Mouse (Mus musculus) heart, postnatal 0 days (tissue): Measurements from ENCODE around the gene Chst15. TPM values are rescaled to one million over a fixed set of nuclear protein-coding genes. Genes with fewer than 3 reads are reported as not detected.

Source experiments
- ATAC-seq: fragments of 200-750 bp; cut with Nextera tagmentation; 2 replicates; pipeline ENCODE4 v1.8.0; 2017; ENCODE audit warnings: low read depth, moderate number of reproducible peaks, moderate library complexity; ENCODE audit not compliant: insufficient read depth
- DNase-seq: peaks from one replicate; pipeline ENCODE4 v3.0.0-alpha.2; 2016; ENCODE audit warnings: low spot score
- H3K27ac ChIP-seq: fragments of 300-500 bp; sonication (generic); 2 replicates; pipeline ENCODE4 v1.5.1; 2014; ENCODE audit warnings: low read depth, mild to moderate bottlenecking
- H3K27me3 ChIP-seq: fragments of 300-500 bp; sonication (generic); 2 replicates; pipeline ENCODE4 v1.6.1; 2014; ENCODE audit warnings: low read length, mixed read lengths; ENCODE audit not compliant: control insufficient read depth, insufficient read depth
- H3K36me3 ChIP-seq: fragments of 300-500 bp; sonication (generic); replicated peaks from 2 replicates; pipeline ENCODE4 v1.6.1; 2014; ENCODE audit warnings: low read length, mixed read lengths; ENCODE audit not compliant: control insufficient read depth, insufficient read depth
- H3K4me1 ChIP-seq: fragments of 300-500 bp; sonication (generic); 2 replicates; pipeline ENCODE4 v1.6.1; 2014; ENCODE audit warnings: antibody characterized with exemption; ENCODE audit not compliant: control insufficient read depth, insufficient read depth
- H3K4me2 ChIP-seq: fragments of 300-500 bp; sonication (generic); 2 replicates; pipeline ENCODE4 v1.6.1; 2014; ENCODE audit warnings: low read depth, mild to moderate bottlenecking, low read length, moderate library complexity
- H3K4me3 ChIP-seq: fragments of 300-500 bp; sonication (generic); 2 replicates; pipeline ENCODE4 v1.5.1; 2014; ENCODE audit warnings: low read depth, low read length
- H3K9ac ChIP-seq: fragments of 300-500 bp; sonication (generic); replicated peaks from 2 replicates; pipeline ENCODE4 v1.6.1; 2014; ENCODE audit warnings: low read depth, low read length, mixed read lengths
- H3K9me3 ChIP-seq: fragments of 300-500 bp; sonication (generic); replicated peaks from 2 replicates; pipeline ENCODE4 v1.6.1; 2016; ENCODE audit warnings: low read length; ENCODE audit not compliant: control insufficient read depth
- CTCF ChIP-seq: IDR thresholded peaks from 2 replicates; pipeline ENCODE4 v1.5.1; 2016; ENCODE audit warnings: antibody characterized with exemption, control low read depth, low read depth
- EP300 ChIP-seq: IDR thresholded peaks from 2 replicates; pipeline ENCODE4 v1.6.1; 2016; ENCODE audit warnings: antibody characterized with exemption, low read depth
- WGBS: fragments of 180-500 bp; shearing (Covaris S2); extraction: QIAGEN DNeasy Blood & Tissue Kit; methylation state at CpG from one replicate; pipeline ENCODE4 v1.1.7; 2014; 5-methylcytosine and 5-hydroxymethylcytosine counted together
- polyA plus RNA-seq: library from polyadenylated mRNA; unstranded; fragments of >200 nt; fragmentation: Nextera tagmentation; extraction: Ambion mirVana; gene quantifications from 2 replicates; pipeline ENCODE4 v1.2.1, GENCODE M21; 2015
- total RNA-seq: library from RNA; depleted of rRNA; stranded (reverse); fragments of >200 nt; gene quantifications from 2 replicates; pipeline ENCODE4 v1.2.3, GENCODE M21; 2014; ENCODE audit warnings: low replicate concordance

Gene Chst15
- total and polyA plus RNA-seq, 2 experiments from 2014 or later: 4.3 to 5.8 TPM

DNA sequence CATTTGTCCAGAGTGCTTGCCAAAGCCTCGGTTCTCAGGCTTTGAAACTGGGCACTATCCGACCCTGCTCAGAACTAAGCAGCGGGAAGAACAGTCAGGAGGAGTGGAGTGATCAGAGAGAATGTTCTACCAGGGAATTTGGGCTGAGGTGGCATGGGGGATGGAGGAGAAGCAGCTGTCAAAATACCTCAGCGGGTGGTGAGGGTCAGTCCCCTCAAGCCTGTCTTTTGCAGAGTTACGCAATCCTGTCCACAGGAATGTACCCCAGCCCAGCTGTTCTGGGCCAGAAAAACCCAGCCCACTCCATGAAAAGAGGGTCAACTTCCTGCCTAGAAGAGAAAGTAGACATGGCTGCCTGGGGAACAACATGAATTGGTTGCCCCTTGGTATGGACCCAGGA is 56.4 kb downstream of the Chst15 start:
- H3K27ac ChIP-seq: no peak overlapping the region

DNA sequence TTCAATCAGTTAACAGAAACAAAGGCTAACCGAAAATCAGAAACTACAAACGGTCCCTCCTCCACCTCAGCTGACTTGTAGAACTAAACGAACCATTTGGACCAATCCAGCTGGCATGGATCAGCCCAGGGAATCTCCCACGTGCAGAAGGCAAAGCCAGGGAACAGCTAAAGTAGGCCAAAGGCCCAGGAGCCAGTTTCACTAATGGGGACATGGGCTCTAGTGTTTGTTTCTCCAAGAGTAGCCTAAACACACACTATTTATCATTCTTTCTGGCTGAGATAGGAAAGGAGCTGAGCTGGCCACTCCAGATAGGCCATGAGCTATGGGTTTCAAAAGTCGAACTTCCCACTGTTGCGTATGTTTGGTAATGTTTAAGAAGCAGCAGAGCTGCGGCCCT is 58.2 kb downstream of the Chst15 start:
- WGBS: 46% methylated on average over 7 of the region's 7 CpGs
- H3K9me3 ChIP-seq: no peaks in the 10 kb centered on the region
- no peak overlapping the region for H3K9ac ChIP-seq
- no peak overlapping the region for H3K4me3 ChIP-seq
- H3K36me3 ChIP-seq: no peaks in the 10 kb centered on the region
- H3K4me1 ChIP-seq: no peaks in the 10 kb centered on the region
- TF ChIP-seq EP300 (no peak), CTCF (no peak)
- no peak overlapping the region for H3K27ac ChIP-seq
- no peaks in the 10 kb centered on the region for H3K27me3 ChIP-seq
- no peak overlapping the region for H3K4me2 ChIP-seq
- ATAC-seq (no peak), DNase-seq (no peak)

More for the DNA sequence above, 56.4 kb downstream of the Chst15 start:
- DNase-seq (no peak), ATAC-seq (no peak)
- no peak overlapping the region for H3K4me3 ChIP-seq
- no peak for TF ChIP-seq EP300
- no peak for TF ChIP-seq CTCF
- 78% methylated on average over 5 of the region's 5 CpGs for WGBS
- H3K36me3 ChIP-seq: no peaks in the 10 kb centered on the region
- H3K9ac ChIP-seq: no peak overlapping the region
- H3K9me3 ChIP-seq: no peaks in the 10 kb centered on the region
- no peaks in the 10 kb centered on the region for H3K4me1 ChIP-seq
- H3K27me3 ChIP-seq: no peaks in the 10 kb centered on the region
- no peak overlapping the region for H3K4me2 ChIP-seq

DNA sequence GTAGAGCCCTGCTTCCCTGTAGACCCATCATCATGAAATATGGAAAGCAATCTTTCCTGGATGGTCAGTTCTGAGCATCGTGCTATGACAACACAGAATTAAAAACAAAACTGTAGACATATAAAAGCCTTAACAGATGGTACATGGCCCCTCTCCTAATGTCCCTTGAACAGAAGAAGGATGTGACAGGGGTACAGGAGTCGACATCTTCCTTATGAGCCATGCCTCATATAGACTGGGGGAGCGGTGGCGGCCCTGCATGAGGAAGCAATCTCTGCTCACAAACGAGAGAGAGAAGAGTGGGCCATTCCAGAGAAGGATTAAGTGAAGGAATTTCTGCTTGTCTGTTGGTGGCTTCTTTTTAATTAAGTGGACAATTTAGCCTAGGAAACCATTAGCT is 58.8 kb downstream of the Chst15 start:
- Histone ChIP-seq H3K9me3 (no peaks in the 10 kb centered on the region), H3K27me3 (no peaks in the 10 kb centered on the region), H3K9ac (no peak overlapping the region), H3K27ac (no peak overlapping the region), H3K4me3 (no peak overlapping the region), H3K36me3 (no peaks in the 10 kb centered on the region), H3K4me1 (no peaks in the 10 kb centered on the region), H3K4me2 (no peak overlapping the region)
- no peak for ATAC-seq
- no peak for DNase-seq
- 81% methylated on average over 5 of the region's 5 CpGs for WGBS
- no peak for TF ChIP-seq CTCF
- TF ChIP-seq EP300: no peak

DNA sequence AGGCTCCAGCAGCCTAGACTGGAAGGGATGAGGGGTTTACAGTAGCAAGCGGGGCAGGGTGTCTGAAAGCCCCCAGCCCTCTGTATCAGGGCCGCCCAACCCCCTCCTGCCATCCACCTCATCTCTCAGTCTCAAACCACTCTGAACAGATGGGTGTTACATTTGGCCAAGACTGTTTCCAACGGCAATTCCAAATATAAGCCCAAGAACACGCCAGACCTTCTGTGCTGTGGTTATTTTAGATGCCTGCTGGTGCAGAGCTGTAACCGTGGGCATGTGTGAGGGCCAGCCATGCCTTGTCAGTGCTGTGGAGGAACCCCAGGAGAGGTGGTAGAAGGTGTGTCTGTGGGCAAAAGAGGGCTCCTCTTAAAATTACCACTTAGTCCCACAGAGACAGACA is 63.5 kb downstream of the Chst15 start:
- Histone ChIP-seq H3K36me3 (no peaks in the 10 kb centered on the region), H3K9ac (no peak overlapping the region), H3K9me3 (no peaks in the 10 kb centered on the region), H3K4me2 (no peak overlapping the region), H3K4me3 (no peak overlapping the region), H3K27me3 (no peaks in the 10 kb centered on the region), H3K4me1 (no peaks in the 10 kb centered on the region), H3K27ac (no peak overlapping the region)
- no peak for ATAC-seq
- WGBS: 68% methylated on average over 5 of the region's 5 CpGs
- no peak for DNase-seq
- TF ChIP-seq CTCF (no peak), EP300 (no peak)

DNA sequence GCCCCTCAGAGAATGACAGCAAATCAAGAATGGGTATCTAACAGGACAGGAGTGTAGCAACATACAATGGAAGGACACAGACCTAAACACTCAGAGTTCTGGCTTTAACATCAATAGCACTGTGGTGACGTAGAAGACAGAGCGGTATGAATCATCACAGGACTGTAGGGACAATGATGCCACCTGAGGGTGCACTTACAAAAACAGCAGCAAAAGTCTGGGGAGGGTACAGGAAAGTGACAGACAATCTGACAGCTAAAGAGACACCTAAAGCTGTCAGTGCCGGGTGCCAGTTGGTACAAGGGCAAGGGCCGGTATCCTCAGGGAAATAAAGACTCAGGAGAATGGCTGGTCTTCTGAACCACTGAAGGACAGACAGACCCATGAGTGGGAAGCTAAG is 64.0 kb downstream of the Chst15 start:
- Histone ChIP-seq H3K4me1 (no peaks in the 10 kb centered on the region), H3K27ac (no peak overlapping the region), H3K9me3 (no peaks in the 10 kb centered on the region), H3K4me2 (no peak overlapping the region), H3K4me3 (no peak overlapping the region), H3K27me3 (no peaks in the 10 kb centered on the region), H3K36me3 (no peaks in the 10 kb centered on the region), H3K9ac (no peak overlapping the region)
- no peak for ATAC-seq
- no peak for DNase-seq
- TF ChIP-seq CTCF (no peak), EP300 (no peak)
- WGBS: 75% methylated on average over 4 of the region's 4 CpGs

DNA sequence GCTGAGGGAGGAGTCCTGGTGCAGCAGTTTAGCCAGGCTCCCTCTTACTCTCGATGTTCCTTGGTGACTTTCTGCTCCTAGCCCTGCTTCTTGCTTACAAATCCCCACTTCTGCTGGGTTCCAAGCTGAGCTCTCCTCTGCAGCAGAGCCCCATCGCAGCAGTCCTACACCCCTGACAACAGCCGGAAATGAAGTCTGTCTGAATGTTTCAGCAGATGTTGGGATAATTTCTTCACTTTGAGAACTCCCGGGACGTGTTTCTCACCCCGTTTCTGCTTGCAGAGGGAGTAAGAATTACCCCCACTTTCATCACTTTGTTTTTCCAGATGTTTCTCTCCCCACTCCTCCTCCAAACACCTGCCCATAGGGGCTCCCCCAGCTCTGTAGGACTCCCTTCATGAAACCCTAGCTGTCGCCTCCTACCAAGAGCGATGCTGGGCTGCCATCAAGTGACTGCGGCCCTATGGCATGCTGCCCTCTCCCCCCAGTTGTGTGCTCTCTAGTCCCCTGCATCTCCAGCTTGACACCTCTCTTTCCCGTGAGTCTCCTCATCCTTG is 67.4 kb downstream of the Chst15 start:
- ATAC-seq: no peak
- Histone ChIP-seq H3K27me3 (no peaks in the 10 kb centered on the region), H3K4me3 (no peak overlapping the region), H3K27ac (no peak overlapping the region), H3K9me3 (no peaks in the 10 kb centered on the region), H3K4me2 (no peak overlapping the region), H3K4me1 (no peaks in the 10 kb centered on the region), H3K9ac (no peak overlapping the region), H3K36me3 (no peaks in the 10 kb centered on the region)
- no peak for TF ChIP-seq CTCF
- TF ChIP-seq EP300: no peak
- 40% methylated on average over 10 of the region's 10 CpGs for WGBS
- no peak for DNase-seq
